Mouse (Mus musculus) brain, embryonic 14.5 days (tissue): ENCODE results near the gene Dpp6.

Source experiments
- CTCF ChIP-seq: fragments of 200-500 bp; IDR thresholded peaks from 2 replicates; pipeline ENCODE4 v1.5.1; 2012; ENCODE audit warnings: inconsistent platforms, mild to moderate bottlenecking, moderate library complexity, borderline replicate concordance; ENCODE audit not compliant: insufficient read depth, insufficient read length; ENCODE audit errors: extremely low read depth
- POLR2A ChIP-seq: fragments of 200-500 bp; IDR thresholded peaks from 2 replicates; pipeline ENCODE4 v1.6.1; 2012; ENCODE audit warnings: mild to moderate bottlenecking, inconsistent platforms, borderline replicate concordance; ENCODE audit not compliant: poor library complexity, insufficient read depth, insufficient read length, severe bottlenecking; ENCODE audit errors: extremely low read depth

GRCm38 (mm10) chr5:27056436-27056835 is 239.4 kb downstream of the Dpp6 start:
- TF ChIP-seq CTCF (no peak), POLR2A (no peak)
